Mouse (Mus musculus) spleen, adult 2 months (tissue): Measurements from ENCODE around the gene Rnf212b.

ENCODE experiments used
- CTCF ChIP-seq: fragments of 200-500 bp; IDR thresholded peaks from 2 replicates; pipeline ENCODE4 v1.5.1; 2011; ENCODE audit warnings: mild to moderate bottlenecking, inconsistent platforms; ENCODE audit not compliant: insufficient read depth, insufficient read length, insufficient replicate concordance; ENCODE audit errors: extremely low read depth
- POLR2A ChIP-seq: fragments of 200-500 bp; IDR thresholded peaks from 2 replicates; pipeline ENCODE4 v1.6.1; 2011; ENCODE audit warnings: low read depth, low read length, inconsistent platforms

- no peak for TF ChIP-seq POLR2A
- TF ChIP-seq CTCF: peak; percentile 19; the same call in 1 of the 2 replicates
Observed at GRCm38 (mm10) chr14:54785898-54786297, 28.0 kb upstream of the Rnf212b start.
